Mouse (Mus musculus): ENCODE data around the gene Fam57a. TPM values are rescaled to one million over a fixed set of nuclear protein-coding genes. Genes with fewer than 3 reads are reported as not detected.

Fam57a gene
- polyA plus RNA-seq, 1 experiment from 2014 or later: 32.7 TPM

DNA sequence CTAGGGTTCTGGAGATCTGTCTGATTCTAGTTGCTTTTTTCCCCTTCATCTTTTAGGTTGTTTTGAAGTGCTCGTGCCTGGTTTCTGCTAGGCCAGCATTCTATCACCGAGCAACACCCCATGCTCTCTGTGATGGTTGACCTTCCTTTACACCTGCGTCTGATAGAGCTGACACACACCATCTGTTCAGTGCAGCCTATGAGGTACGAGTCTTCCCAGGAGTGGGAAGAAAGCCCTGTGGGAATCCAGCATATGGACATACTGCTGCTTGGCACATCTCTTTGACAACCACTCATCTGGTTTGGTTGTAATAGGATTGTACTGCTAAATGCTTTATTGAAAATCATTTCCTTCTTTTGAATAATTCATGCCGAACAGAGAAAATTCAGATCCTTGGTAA is 9.3 kb upstream of the Fam57a start:
- H3K9ac ChIP-seq (ENCODE audit: low read length): no peak overlapping the region
- 74% methylated on average over 5 of the region's 5 CpGs for WGBS
- DNase-seq (ENCODE audit: low spot score, missing footprints) (no peak), ATAC-seq (ENCODE audit: low FRiP score) (no peak)
- H3K4me3 ChIP-seq (ENCODE audit: low read depth, low read length): no peak overlapping the region
- H3K4me1 ChIP-seq (ENCODE audit: control insufficient read depth, insufficient read depth, low read length): no peaks in the 10 kb centered on the region
- no peak overlapping the region for H3K4me2 ChIP-seq
- H3K27me3 ChIP-seq (ENCODE audit: control insufficient read depth, insufficient read depth, low read length): no peaks in the 10 kb centered on the region
- no peak overlapping the region for H3K27ac ChIP-seq (ENCODE audit: low read depth, low read length)
- no peaks in the 10 kb centered on the region for H3K36me3 ChIP-seq (ENCODE audit: control insufficient read depth, insufficient read depth, low read length)
- H3K9me3 ChIP-seq (ENCODE audit: control insufficient read depth, low read length): no peaks in the 10 kb centered on the region

DNA sequence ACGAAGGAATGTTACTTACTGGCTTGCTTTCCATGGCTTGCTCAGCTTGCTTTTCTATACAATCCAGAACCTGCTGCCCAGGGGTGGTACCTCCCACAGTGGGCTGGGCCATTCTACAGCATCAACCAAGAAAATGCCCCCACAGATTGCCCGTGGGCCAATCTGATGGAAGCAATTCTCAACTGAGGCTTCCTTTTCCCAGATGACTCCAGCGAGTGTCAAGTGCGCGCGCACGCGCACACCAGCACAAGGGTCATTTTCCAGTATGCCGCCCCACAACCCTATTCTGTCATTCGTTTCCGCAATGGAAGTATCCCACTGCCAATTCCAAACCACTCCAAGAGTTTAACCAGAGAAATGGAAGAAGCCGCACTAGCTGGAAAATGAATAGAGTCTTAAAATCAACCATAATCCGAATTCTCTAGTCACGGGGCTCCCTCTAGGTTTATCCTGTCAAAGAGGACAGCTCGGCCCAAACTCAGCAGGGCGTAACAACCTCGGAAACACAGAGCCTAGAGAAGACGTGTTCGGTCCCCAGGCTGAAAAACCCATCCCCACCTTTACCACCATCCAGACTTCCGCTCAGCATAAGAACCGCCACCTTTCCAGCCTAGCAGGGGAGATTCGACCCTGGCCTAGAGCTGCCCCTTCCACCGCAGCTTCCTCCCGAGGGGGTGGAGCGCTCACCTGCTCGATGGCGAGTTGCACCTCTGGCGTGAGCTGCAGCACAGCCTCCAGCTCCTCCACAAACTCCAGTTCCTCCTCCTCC is 561 bp upstream of the Fam57a start:
- Histone ChIP-seq H3K9me3 (ENCODE audit: control insufficient read depth, low read length) (no peaks in the 10 kb centered on the region), H3K9ac (ENCODE audit: low read length) (peak overlapping the region; percentile 79), H3K4me1 (ENCODE audit: control insufficient read depth, insufficient read depth, low read length) (peaks cover 9% of the 10 kb centered on the region), H3K27me3 (ENCODE audit: control insufficient read depth, insufficient read depth, low read length) (no peaks in the 10 kb centered on the region), H3K4me3 (ENCODE audit: low read depth, low read length) (peak overlapping the region; percentile 86), H3K36me3 (ENCODE audit: control insufficient read depth, insufficient read depth, low read length) (no peaks in the 10 kb centered on the region), H3K4me2 (peak overlapping the region; percentile 93), H3K27ac (ENCODE audit: low read depth, low read length) (no peak overlapping the region)
- peak; percentile 65 for ATAC-seq (ENCODE audit: low FRiP score)
- WGBS: 2% methylated on average over 28 of the region's 28 CpGs
- DNase-seq (ENCODE audit: low spot score, missing footprints): no peak

DNA sequence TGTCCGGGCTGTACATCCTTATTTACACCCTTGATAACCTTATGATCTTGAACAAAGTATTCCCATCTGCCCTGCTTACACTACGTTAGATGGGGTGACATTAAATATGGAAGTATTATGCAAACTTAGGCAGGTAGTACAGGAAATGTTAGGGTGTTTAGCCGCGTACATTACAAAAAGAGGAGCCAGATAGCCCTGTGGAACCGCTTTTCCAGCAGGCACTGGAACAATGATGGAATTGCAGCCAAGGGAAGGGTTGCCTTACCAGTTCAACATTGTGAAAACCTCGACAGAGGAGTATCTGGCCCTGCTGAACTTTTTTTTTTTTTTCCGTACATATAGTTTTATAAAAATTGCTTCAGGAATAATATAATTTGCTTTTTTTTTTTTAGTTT is 672 bp downstream of the Fam57a start:
- Histone ChIP-seq H3K4me2 (peak overlapping the region; percentile 93), H3K36me3 (ENCODE audit: control insufficient read depth, insufficient read depth, low read length) (no peaks in the 10 kb centered on the region), H3K9me3 (ENCODE audit: control insufficient read depth, low read length) (no peaks in the 10 kb centered on the region), H3K4me1 (ENCODE audit: control insufficient read depth, insufficient read depth, low read length) (peaks cover 9% of the 10 kb centered on the region), H3K27ac (ENCODE audit: low read depth, low read length) (no peak overlapping the region), H3K9ac (ENCODE audit: low read length) (peak overlapping the region; percentile 79), H3K27me3 (ENCODE audit: control insufficient read depth, insufficient read depth, low read length) (no peaks in the 10 kb centered on the region), H3K4me3 (ENCODE audit: low read depth, low read length) (peak overlapping the region; percentile 86)
- DNase-seq (ENCODE audit: low spot score, missing footprints): no peak
- ATAC-seq (ENCODE audit: low FRiP score): no peak
- WGBS: 20% methylated on average over 7 of the region's 7 CpGs

DNA sequence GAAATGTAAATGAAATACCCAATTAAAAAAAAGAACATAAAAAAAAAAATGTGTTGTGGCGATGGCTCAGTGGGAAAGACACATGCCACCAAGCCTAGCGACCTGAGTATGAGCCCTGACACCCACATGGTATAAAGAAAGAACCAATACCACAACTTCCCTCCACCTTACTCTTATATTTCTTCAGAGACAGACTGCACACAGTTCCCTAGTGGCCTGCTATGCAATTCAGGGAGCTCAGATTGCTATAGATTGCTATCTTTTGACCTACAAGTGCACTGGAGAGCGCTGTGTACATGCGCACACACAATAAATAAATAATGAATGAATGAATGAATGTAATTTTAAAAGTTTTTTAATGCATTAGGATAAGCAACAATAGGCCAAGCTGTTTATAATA is 4.3 kb downstream of the Fam57a start:
- no peak overlapping the region for H3K27ac ChIP-seq (ENCODE audit: low read depth, low read length)
- ATAC-seq (ENCODE audit: low FRiP score) (no peak), DNase-seq (ENCODE audit: low spot score, missing footprints) (no peak)
- H3K4me2 ChIP-seq: no peak overlapping the region
- no peak overlapping the region for H3K4me3 ChIP-seq (ENCODE audit: low read depth, low read length)
- H3K9me3 ChIP-seq (ENCODE audit: control insufficient read depth, low read length): no peaks in the 10 kb centered on the region
- H3K36me3 ChIP-seq (ENCODE audit: control insufficient read depth, insufficient read depth, low read length): no peaks in the 10 kb centered on the region
- no peaks in the 10 kb centered on the region for H3K27me3 ChIP-seq (ENCODE audit: control insufficient read depth, insufficient read depth, low read length)
- H3K9ac ChIP-seq (ENCODE audit: low read length): no peak overlapping the region
- 92% methylated on average over 4 of the region's 4 CpGs for WGBS
- H3K4me1 ChIP-seq (ENCODE audit: control insufficient read depth, insufficient read depth, low read length): peaks cover 5% of the 10 kb centered on the region

DNA sequence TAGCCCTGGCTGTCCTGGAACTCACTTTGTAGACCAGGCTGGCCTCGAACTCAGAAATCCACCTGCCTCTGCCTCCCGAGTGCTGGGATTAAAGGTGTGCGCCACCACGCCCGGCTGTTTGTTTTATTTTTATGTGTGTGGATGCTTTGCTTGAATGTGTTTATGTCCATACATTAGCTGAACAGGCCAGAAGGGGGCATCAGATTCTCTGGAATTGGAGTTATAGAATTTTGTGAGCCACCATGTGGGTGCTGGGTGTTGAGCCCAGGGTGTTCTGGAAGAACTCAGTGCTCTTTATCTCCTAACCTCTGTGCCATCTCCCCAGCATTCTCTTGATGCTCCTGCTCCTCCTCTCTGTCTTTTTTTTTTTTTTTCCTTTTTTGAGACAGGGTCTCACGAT is 7.4 kb downstream of the Fam57a start:
- Histone ChIP-seq H3K4me3 (ENCODE audit: low read depth, low read length) (no peak overlapping the region), H3K9ac (ENCODE audit: low read length) (no peak overlapping the region), H3K4me1 (ENCODE audit: control insufficient read depth, insufficient read depth, low read length) (no peaks in the 10 kb centered on the region), H3K4me2 (no peak overlapping the region), H3K27me3 (ENCODE audit: control insufficient read depth, insufficient read depth, low read length) (no peaks in the 10 kb centered on the region), H3K27ac (ENCODE audit: low read depth, low read length) (no peak overlapping the region), H3K9me3 (ENCODE audit: control insufficient read depth, low read length) (no peaks in the 10 kb centered on the region), H3K36me3 (ENCODE audit: control insufficient read depth, insufficient read depth, low read length) (no peaks in the 10 kb centered on the region)
- whole genome bisulfite sequencing: 84% methylated on average over 5 of the region's 6 CpGs
- no peak for ATAC-seq (ENCODE audit: low FRiP score)
- no peak for DNase-seq (ENCODE audit: low spot score, missing footprints)

DNA sequence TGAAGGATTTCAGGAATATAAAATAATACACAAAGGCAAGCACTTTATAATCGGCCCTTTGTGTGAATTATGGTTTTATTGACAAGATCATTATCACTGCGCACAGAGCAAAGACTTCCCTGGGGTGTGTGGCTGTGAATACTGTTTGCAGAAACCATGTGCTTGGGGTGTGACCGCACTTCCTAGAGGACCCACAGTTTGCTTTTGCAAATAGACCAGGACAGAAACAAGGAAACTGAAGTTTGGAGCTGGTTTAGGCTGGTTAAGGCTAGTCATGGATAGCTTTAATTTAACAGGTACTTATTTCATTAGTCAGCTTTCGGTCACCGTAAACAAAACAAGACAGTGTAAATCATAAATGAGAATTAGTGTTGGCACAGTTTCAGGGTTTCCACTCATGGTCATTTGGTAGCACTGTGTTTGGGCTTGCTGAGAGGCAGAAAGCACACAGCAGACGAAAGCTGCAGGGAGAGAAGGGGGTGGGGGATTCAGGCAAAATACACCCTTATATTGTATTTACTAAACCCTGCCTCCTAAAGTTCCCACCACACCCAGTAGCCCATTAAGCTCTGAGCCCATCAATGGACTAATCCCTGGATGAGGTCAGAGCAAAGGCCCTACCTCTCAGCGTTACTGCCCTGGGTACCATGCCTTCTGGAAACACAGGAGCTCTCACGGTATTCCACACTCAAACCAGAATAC is 17.0 kb downstream of the Fam57a start:
- no peak overlapping the region for H3K4me2 ChIP-seq
- DNase-seq (ENCODE audit: low spot score, missing footprints) (no peak), ATAC-seq (ENCODE audit: low FRiP score) (no peak)
- H3K27me3 ChIP-seq (ENCODE audit: control insufficient read depth, insufficient read depth, low read length): no peaks in the 10 kb centered on the region; the same call in 1 of the 2 replicates
- 65% methylated on average over 8 of the region's 8 CpGs for WGBS
- no peak overlapping the region for H3K9ac ChIP-seq (ENCODE audit: low read length)
- no peaks in the 10 kb centered on the region for H3K9me3 ChIP-seq (ENCODE audit: control insufficient read depth, low read length)
- no peaks in the 10 kb centered on the region for H3K36me3 ChIP-seq (ENCODE audit: control insufficient read depth, insufficient read depth, low read length)
- H3K27ac ChIP-seq (ENCODE audit: low read depth, low read length): no peak overlapping the region
- H3K4me3 ChIP-seq (ENCODE audit: low read depth, low read length): no peak overlapping the region
- 0 out of 2 replicates have a peak, but pooled peaks cover under 1% of the 10 kb centered on the region for H3K4me1 ChIP-seq (ENCODE audit: control insufficient read depth, insufficient read depth, low read length)

DNA sequence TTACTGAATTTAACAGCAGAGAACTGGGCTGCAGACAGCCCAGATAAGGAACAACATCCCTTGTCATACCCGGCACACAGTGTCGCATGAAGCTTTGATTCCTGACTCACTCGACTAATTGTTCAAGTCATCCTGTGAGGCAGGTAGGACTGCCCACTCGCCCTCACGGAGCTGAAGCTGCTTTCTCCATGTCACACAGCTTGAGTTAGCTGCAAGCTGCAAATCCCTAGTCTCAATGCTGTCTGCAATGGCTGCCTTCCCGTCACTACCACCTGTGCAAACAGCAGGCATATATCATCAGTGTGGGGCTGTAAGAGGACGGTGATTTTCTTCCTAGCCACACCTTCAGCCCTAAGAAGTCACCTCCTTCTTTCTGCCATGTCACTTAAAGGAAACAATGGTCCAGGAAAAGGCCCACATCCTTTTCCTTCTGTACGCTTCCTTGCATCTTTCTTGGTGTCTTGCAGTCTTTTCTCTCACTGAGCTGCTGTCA is 17.6 kb downstream of the Fam57a start:
- Histone ChIP-seq H3K9ac (ENCODE audit: low read length) (no peak overlapping the region), H3K36me3 (ENCODE audit: control insufficient read depth, insufficient read depth, low read length) (no peaks in the 10 kb centered on the region), H3K4me3 (ENCODE audit: low read depth, low read length) (no peak overlapping the region), H3K27ac (ENCODE audit: low read depth, low read length) (no peak overlapping the region), H3K4me2 (no peak overlapping the region), H3K4me1 (ENCODE audit: control insufficient read depth, insufficient read depth, low read length) (0 out of 2 replicates have a peak, but pooled peaks cover 2% of the 10 kb centered on the region), H3K9me3 (ENCODE audit: control insufficient read depth, low read length) (no peaks in the 10 kb centered on the region), H3K27me3 (ENCODE audit: control insufficient read depth, insufficient read depth, low read length) (no peaks in the 10 kb centered on the region; the same call in 1 of the 2 replicates)
- ATAC-seq (ENCODE audit: low FRiP score): no peak
- WGBS: 56% methylated on average over 8 of the region's 8 CpGs
- DNase-seq (ENCODE audit: low spot score, missing footprints): no peak

DNA sequence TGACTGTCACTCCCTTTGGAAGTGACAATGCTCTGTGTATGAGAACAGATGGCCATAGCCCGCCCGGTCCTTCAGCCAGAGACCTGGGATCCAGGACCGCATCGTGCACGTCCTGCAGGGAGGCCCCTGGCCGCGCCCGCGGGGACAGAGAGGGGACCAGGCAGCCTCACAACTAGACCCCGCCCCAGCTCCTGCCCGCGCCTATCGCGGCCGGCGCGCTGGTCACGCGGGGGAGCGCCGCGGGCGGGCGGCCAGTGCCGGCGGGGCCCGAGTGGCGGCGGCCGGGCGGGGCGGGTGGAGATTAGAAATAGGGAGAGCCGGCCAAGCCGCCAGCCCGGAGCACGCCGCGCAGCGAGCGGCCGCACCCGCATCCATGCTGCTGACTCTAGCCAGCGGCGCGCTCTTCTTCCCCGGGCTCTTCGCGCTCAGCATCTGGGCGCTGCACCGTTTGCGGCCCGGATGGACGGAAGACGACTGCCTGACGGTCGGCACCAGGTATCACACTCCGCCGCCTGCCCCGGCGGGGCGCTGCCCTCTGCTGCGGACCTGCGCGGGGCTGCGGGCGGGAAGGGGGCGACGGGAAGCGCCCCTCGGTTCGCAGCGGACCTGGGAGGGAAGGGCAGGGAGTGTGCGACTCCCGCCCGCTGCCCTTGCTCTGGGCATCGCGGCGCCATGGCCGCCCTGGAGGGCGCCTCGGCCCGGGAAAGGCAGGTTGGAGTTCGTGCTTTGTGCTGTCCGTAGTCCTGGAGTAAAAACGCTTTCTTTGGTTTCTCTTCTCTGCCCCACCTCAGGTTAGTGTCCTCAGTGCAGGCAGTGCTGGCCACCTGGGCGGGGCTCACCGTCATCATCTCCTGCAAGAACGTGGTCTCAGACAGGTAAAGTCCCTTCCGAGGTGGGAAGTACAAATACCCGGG is 22.5 kb downstream of the Fam57a start:
- Histone ChIP-seq H3K27ac (ENCODE audit: low read depth, low read length) (peak overlapping the region; percentile 60; the same call in 1 of the 2 replicates), H3K36me3 (ENCODE audit: control insufficient read depth, insufficient read depth, low read length) (no peaks in the 10 kb centered on the region), H3K27me3 (ENCODE audit: control insufficient read depth, insufficient read depth, low read length) (no peaks in the 10 kb centered on the region; the same call in 1 of the 2 replicates), H3K4me1 (ENCODE audit: control insufficient read depth, insufficient read depth, low read length) (peaks cover 7% of the 10 kb centered on the region; the same call in 1 of the 2 replicates), H3K4me3 (ENCODE audit: low read depth, low read length) (peak overlapping the region; percentile 84), H3K4me2 (peak overlapping the region; percentile 92), H3K9ac (ENCODE audit: low read length) (peak overlapping the region; percentile 93), H3K9me3 (ENCODE audit: control insufficient read depth, low read length) (no peaks in the 10 kb centered on the region)
- WGBS: under 1% methylated on average over 84 of the region's 90 CpGs
- DNase-seq (ENCODE audit: low spot score, missing footprints) (peak; percentile 97), ATAC-seq (ENCODE audit: low FRiP score) (peak; percentile 99)

All from midbrain, embryonic 11.5 days (tissue).